Mouse (Mus musculus): Measurements from ENCODE around the gene Ptchd4. TPM values are rescaled to one million over a fixed set of nuclear protein-coding genes. Genes with fewer than 3 reads are reported as not detected.

Ptchd4 gene
- polyA plus RNA-seq, 1 experiment, result 1.8 TPM

GRCm38 (mm10) chr17:42427961-42428360, 112.2 kb downstream of the Ptchd4 start:
- TF ChIP-seq CTCF (IDR thresholded peaks at IDR 0.05; ENCODE audit: borderline replicate concordance, extremely low read depth, insufficient read depth, insufficient read length) (no peak), POLR2A (IDR thresholded peaks at IDR 0.05; ENCODE audit: borderline replicate concordance, extremely low read depth, insufficient read depth, insufficient read length, poor library complexity, severe bottlenecking) (no peak)
- DNase-seq (ENCODE audit: low read depth), result no peak

- no peak for DNase-seq (ENCODE audit: low read depth)
- no peak for TF ChIP-seq POLR2A (IDR thresholded peaks at IDR 0.05; ENCODE audit: borderline replicate concordance, extremely low read depth, insufficient read depth, insufficient read length, poor library complexity, severe bottlenecking)
These were observed 114.6 kb downstream of the Ptchd4 start for GRCm38 (mm10) chr17:42430380-42430779.

DNA sequence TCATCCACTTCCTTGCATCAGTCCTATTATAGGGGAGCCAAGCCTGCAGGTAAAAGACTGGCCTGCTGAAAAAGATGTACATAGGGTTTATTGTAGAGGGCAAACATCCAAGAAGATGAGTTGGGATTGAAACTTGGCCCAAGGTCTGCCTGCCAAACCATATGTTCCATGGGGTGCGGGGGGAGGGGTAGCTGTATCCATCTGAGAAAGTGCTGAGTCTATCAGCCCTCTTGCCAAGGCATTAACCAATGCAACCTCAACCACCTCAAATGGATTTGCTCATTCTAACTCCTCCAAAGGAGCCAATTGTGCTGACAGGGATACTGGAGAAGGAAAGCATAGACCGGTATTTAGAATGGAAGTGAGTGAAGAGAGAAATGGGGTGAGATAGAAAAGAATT, 136.5 kb downstream of the Ptchd4 start:
- DNase-seq (ENCODE audit: low read depth), result peak; percentile 31
- TF ChIP-seq CTCF (IDR thresholded peaks at IDR 0.05; ENCODE audit: borderline replicate concordance, extremely low read depth, insufficient read depth, insufficient read length), result no peak
- TF ChIP-seq POLR2A (IDR thresholded peaks at IDR 0.05; ENCODE audit: borderline replicate concordance, extremely low read depth, insufficient read depth, insufficient read length, poor library complexity, severe bottlenecking), result no peak

- no peak for DNase-seq (ENCODE audit: low read depth)
- TF ChIP-seq POLR2A (IDR thresholded peaks at IDR 0.05; ENCODE audit: borderline replicate concordance, extremely low read depth, insufficient read depth, insufficient read length, poor library complexity, severe bottlenecking) (no peak), CTCF (IDR thresholded peaks at IDR 0.05; ENCODE audit: borderline replicate concordance, extremely low read depth, insufficient read depth, insufficient read length) (no peak)
These were observed 140.7 kb downstream of the Ptchd4 start for GRCm38 (mm10) chr17:42456441-42456840.

DNA sequence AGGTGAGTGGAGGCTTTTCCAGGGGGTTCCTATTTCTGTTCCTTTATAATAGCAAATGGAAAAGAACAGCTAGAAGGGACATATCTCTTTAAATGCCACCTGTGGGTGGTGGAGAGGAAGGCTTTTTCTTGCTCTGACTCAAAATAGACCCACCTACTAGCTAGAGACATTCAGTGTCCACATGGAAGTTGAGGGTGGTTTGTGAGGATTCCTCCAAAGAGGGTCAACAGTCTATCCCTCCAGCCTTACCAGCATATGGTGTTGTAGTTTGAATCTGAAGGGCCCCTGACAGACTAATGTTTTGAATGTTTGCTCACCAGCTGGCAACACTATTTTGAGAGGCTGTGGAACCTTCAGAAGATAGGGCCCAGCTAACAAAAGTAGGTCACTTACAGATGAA, 147.0 kb downstream of the Ptchd4 start:
- no peak for DNase-seq (ENCODE audit: low read depth)
- TF ChIP-seq POLR2A (IDR thresholded peaks at IDR 0.05; ENCODE audit: borderline replicate concordance, extremely low read depth, insufficient read depth, insufficient read length, poor library complexity, severe bottlenecking) (no peak), CTCF (IDR thresholded peaks at IDR 0.05; ENCODE audit: borderline replicate concordance, extremely low read depth, insufficient read depth, insufficient read length) (no peak)

- no peak for TF ChIP-seq CTCF (IDR thresholded peaks at IDR 0.05; ENCODE audit: borderline replicate concordance, extremely low read depth, insufficient read depth, insufficient read length)
- no peak for TF ChIP-seq POLR2A (IDR thresholded peaks at IDR 0.05; ENCODE audit: borderline replicate concordance, extremely low read depth, insufficient read depth, insufficient read length, poor library complexity, severe bottlenecking)
- DNase-seq (ENCODE audit: low read depth), result no peak
These were observed 164.6 kb downstream of the Ptchd4 start for GRCm38 (mm10) chr17:42480173-42480991.

DNA sequence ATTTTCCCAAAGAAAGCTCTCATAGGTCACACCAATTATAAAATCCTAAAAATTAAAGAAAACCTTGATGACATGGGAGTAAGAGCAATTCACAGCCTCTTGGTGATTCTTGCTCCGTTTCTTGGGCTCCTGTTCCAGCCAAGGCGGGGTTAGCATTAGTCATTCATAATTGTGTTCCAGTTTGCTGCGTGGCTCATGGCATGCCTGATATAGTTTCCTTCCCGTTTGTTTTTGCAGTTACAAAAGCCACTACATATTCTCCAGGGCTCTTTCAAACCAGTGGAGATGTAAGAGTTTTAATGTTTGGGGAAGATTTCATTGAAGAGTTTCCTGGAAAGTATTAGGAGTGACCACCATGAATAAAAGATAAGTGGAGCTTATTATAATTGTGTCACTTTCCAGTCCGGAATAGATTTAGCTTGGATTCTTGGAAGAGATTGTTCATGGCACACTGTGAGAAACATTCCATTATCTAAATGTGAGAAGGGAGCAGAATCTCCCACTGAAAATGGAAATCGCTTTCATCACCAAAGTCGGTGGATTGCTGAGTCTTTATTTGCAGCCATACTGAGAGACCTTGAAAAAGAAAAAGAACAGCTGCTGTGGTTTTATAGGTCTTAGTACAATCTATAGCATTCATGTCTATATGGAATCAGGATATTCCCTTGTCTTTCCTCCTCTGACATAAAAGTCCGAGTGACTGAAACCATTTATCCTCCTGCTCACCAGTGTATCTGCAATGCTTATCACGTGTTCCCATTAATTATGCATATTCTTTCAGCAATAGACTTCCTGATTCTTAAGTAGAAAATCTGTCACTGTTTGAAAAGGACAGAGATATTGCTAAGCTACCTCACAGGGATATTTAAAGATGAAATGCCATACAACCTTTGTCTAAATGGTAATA, 193.9 kb downstream of the Ptchd4 start:
- TF ChIP-seq POLR2A (IDR thresholded peaks at IDR 0.05; ENCODE audit: borderline replicate concordance, extremely low read depth, insufficient read depth, insufficient read length, poor library complexity, severe bottlenecking) (no peak), CTCF (IDR thresholded peaks at IDR 0.05; ENCODE audit: borderline replicate concordance, extremely low read depth, insufficient read depth, insufficient read length) (no peak)
- peak; percentile 40 for DNase-seq (ENCODE audit: low read depth)

DNA sequence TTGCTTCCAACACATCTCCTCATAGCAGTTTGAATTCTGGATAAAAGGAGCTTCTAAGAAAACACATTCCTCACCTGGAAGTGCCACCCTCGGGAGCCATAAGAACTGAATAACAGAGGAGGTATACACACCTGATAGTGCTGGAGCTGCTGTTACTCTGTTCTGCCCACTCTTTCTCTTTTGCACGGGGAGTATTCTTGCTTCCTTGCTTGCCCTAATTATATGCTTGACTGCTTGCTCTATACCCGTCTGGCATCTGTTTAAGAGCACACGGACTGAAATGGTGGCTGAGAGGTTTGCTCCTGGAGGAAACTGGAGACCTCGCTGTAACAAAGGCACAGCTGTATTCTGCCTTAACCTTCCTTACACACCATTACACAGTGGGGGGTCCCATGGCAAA, 214.4 kb downstream of the Ptchd4 start:
- TF ChIP-seq POLR2A (IDR thresholded peaks at IDR 0.05; ENCODE audit: borderline replicate concordance, extremely low read depth, insufficient read depth, insufficient read length, poor library complexity, severe bottlenecking), result no peak
- no peak for TF ChIP-seq CTCF (IDR thresholded peaks at IDR 0.05; ENCODE audit: borderline replicate concordance, extremely low read depth, insufficient read depth, insufficient read length)
- DNase-seq (ENCODE audit: low read depth), result no peak

- TF ChIP-seq POLR2A (IDR thresholded peaks at IDR 0.05; ENCODE audit: borderline replicate concordance, extremely low read depth, insufficient read depth, insufficient read length, poor library complexity, severe bottlenecking), result no peak
- no peak for TF ChIP-seq CTCF (IDR thresholded peaks at IDR 0.05; ENCODE audit: borderline replicate concordance, extremely low read depth, insufficient read depth, insufficient read length)
- DNase-seq (ENCODE audit: low read depth), result no peak
These were observed 233.8 kb downstream of the Ptchd4 start for GRCm38 (mm10) chr17:42549578-42549977.
